Mouse (Mus musculus): ENCODE results near the gene Crebl2.

- TF ChIP-seq CTCF (IDR thresholded peaks at IDR 0.05; ENCODE audit: extremely low read depth, insufficient read length, insufficient replicate concordance, low read depth, low read length) = no peak
- TF ChIP-seq POLR2A (IDR thresholded peaks at IDR 0.05; ENCODE audit: low read depth, low read length) = no peak
These were observed 17.6 kb downstream of the Crebl2 start for GRCm38 (mm10) chr6:134847550-134847949.
